Mouse (Mus musculus) brain, embryonic 14.5 days (tissue): ENCODE measurements around the gene Cacng1. TPM values are rescaled to one million over a fixed set of nuclear protein-coding genes. Genes with fewer than 3 reads are reported as not detected.

Experiments used
- DNase-seq: peaks from one replicate; pipeline ENCODE4 v3.0.0-alpha.2; 2011; ENCODE audit warnings: low read depth
- CTCF ChIP-seq: fragments of 200-500 bp; IDR thresholded peaks from 2 replicates; pipeline ENCODE4 v1.5.1; 2012; ENCODE audit warnings: inconsistent platforms, mild to moderate bottlenecking, moderate library complexity, borderline replicate concordance; ENCODE audit not compliant: insufficient read depth, insufficient read length; ENCODE audit errors: extremely low read depth
- POLR2A ChIP-seq: fragments of 200-500 bp; IDR thresholded peaks from 2 replicates; pipeline ENCODE4 v1.6.1; 2012; ENCODE audit warnings: mild to moderate bottlenecking, inconsistent platforms, borderline replicate concordance; ENCODE audit not compliant: poor library complexity, insufficient read depth, insufficient read length, severe bottlenecking; ENCODE audit errors: extremely low read depth
- polyA plus RNA-seq: library from polyadenylated mRNA; depleted of rRNA; stranded (reverse); fragments of >200 nt; gene quantifications from 2 replicates; pipeline ENCODE4 v1.2.3, GENCODE M21; 2012; rRNA removed

Gene Cacng1
- polyA plus RNA-seq = 1.4 and 1.8 TPM in 2 replicates

DNA sequence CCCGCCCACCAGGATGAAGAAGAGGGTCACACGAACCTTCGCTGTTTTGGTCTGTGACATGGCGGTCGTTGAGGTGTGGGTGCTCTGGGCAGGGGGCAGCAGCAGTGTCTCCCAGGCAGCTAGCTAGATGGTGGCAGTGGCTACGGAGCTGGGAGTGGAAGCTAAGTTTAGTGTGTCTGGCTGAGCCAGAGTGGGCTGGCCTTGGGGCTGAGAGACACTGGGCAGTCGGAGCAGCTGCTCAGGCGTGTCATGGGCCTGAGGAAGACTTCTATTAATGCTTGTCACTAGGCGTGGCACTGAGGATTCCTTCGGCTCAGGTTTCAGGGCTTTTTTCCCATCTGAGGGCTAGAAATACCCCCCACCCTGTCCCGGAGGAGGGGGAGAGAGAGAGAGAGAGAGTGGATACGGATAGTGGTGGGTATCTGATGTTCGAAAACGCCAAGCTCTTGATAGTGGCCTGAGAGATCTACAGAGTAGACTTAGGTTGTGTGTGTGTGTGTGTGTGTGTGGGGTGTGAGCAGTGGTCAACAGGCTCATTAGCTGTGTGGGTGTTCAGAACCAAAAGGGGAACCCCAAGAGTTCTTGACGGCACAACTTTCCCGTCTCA is at the start of gene Cacng1:
Gene Cacng1, minus strand, starts transcription at position 191 of the 607 bp plus-strand sequence.
- TF ChIP-seq POLR2A (no peak), CTCF (no peak)
- DNase-seq = no peak

DNA sequence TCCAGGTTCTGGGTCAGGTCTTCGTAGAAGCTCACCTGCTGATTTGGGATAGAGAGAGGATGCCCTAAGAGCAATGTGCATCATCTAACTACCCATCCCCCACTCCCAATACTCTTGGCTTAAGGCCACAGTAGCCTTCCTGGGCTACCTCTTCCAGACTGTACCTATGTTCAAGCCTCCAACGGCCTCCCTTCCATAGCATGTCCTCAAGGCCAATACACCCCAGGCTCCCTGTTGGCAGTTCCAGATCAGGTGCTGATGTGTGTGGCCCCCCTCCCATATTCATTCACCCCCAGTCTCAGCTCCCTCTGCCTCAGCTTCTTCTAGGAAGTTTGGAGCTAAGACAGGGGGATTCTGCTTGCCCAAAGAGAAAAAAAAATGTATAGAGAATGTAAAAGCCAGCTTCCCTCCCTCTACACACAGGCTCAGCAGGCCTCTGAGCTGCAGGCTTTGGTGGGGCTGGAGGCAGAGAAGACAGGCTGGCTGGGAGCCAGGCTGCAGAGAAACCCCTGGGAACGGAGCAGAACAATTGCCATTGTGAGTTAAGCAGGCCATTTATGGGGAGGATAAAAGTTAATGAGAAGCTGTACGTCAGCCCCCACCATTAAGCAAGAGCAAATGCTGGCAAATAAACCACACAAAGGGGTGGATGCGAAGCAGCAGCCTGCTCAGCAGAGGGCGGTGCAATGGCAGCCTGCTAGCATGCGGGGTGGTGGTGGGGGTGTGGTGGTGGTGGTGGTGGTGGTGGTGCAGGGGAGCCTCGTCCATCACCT is 46.6 kb upstream of the Cacng1 start:
- TF ChIP-seq POLR2A (no peak), CTCF (peak; percentile 53; the same call in 1 of the 2 replicates)
- peak; percentile 97 for DNase-seq

DNA sequence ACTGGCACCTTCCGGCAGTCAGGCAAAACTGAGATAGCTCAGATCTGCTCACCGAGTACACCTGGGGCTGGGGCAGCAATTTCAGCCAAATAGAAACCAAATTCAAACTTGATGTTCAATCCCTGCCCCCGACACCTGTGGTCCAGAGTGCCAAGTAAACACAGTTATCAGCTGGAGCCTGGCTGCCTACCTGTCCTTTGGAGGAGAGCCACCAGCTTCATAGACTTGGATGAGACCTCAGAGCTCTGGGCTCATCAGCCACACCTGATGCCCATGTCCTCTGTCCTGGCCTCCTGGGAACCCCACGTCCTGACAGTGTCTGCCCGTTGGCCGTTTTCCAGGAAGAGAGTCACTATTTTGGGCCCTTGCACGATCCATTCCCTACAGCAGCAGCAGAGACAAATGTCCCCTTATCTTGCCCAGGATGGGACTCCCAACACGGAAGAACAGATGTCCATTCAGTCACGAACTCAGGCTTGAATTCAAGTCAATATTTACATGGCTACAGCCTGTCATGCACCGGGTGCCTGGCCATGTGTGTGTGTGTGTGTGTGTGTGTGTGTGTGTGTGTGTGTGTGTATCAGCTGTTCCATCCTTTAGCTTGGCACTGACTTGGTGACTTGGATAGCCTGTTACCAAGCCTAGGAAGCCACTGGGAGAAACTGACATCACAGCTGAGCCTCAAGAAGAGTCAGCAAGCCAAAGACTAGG is 45.6 kb upstream of the Cacng1 start:
- DNase-seq = no peak
- TF ChIP-seq POLR2A = no peak
- TF ChIP-seq CTCF = no peak

DNA sequence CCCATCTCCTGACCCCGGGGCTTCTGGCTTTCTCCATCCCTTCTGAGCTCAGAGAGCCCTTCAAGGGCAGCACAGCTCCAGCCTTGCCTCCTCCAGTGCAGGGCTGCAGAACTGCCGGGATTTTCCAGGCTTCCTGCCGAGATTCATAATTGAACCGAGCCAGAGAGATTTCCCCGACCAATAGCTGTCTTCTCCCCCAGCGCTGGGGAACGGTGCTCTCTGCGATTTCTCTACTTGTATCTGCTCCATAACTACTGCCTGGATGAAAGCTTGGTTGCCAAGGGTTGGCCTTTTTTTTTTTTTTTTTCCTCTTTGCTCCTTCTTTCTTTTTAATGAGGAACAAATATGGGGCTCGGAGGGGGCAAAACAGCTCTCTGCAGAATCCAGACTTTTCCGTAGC is 43.7 kb upstream of the Cacng1 start:
- peak; percentile 81 for DNase-seq
- no peak for TF ChIP-seq CTCF
- no peak for TF ChIP-seq POLR2A

DNA sequence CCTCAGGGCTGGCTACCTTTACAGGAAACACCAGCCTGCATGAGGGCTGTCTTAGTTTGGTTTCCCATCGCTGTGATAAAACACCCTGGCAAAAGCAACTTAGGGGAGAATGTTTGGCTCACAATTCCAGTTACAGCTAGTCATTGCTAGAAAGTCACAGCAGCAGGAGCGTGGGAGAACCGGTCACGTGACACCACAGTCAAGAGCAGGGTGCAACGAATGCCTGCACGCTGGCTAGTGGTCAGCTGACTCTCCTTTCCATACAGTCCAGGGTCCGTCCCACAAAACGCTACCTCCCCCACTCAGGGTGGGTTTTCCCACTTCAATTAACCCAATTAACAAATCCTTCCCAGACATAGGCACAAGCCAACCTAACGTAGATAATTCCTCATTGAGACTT is 43.2 kb upstream of the Cacng1 start:
- TF ChIP-seq POLR2A (no peak), CTCF (no peak)
- DNase-seq = peak; percentile 62

DNA sequence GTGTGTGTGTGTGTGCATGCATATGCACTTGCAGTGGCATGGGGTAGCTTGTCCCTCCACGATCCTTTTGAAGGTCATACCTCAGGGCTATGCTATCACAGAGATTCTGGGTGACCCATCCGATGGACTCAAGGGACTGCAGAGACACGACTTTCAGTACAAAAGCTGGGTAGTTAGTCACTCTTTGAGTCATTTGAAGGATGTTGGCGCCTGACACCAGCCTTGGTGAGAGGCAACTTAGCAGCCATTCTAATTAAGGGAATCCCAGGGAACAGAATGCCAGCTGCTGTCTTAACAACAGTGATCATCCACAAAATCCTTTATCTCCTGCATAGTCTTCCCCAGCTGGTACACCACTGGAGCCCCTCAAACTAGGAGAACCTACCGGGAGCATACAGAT is 32.8 kb upstream of the Cacng1 start:
- TF ChIP-seq CTCF (no peak), POLR2A (no peak)
- no peak for DNase-seq

DNA sequence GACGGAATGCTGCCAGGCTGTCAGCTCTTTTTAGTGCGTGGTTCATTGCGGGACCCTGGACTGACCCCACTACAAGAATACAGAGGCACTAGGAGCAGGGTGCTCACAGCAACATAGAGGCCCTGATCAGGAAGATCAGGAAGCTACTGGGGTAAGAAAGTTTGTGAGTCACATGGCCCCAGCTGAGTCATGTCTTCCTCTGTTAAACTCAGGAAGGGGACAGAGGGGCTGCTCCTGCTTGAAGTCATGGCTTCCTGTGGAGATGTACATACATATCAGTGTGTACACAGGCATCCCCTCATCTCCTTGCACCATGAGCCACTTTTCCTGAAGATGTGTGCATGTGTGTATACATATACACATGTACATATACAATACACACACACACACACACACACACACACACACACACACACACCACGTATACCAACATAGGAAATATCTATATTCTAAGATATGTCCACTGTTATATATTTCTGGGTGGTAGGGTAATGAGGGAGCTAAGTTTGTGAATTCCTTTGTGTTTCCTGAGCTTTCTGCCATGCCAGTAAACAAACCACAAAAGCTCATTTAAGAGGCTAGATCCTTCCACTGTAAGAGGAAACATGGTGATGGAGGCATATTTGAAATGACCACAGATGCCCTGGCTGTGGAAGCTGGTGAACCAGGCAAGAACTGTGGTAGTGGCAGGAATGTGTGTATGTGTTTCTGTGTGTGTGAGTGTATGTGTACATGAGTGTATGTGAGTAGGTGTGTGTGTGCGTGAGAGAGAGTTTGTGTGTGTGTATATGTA is 32.1 kb upstream of the Cacng1 start:
- TF ChIP-seq POLR2A = no peak
- TF ChIP-seq CTCF = no peak
- DNase-seq = no peak

DNA sequence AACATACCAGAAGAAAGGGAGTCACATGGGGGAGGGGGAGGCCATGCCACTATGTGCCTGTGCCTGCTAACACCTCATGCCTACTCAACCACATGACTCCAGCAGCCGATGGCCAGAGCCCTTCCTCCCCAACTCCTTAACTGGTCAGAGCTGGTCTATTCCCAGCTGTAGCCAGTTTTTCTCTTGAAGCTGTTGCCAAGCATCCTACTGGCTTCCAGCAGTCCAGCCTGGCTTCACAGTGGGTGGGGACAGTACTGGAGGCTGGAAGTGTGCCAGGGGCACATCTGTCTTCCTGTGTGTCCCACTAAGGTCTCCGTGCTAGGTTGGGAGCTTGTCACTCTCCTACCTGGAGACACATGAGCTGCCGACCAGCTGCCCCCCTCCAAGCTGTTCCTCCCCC is 26.8 kb upstream of the Cacng1 start:
- peak; percentile 58 for DNase-seq
- no peak for TF ChIP-seq POLR2A
- no peak for TF ChIP-seq CTCF

DNA sequence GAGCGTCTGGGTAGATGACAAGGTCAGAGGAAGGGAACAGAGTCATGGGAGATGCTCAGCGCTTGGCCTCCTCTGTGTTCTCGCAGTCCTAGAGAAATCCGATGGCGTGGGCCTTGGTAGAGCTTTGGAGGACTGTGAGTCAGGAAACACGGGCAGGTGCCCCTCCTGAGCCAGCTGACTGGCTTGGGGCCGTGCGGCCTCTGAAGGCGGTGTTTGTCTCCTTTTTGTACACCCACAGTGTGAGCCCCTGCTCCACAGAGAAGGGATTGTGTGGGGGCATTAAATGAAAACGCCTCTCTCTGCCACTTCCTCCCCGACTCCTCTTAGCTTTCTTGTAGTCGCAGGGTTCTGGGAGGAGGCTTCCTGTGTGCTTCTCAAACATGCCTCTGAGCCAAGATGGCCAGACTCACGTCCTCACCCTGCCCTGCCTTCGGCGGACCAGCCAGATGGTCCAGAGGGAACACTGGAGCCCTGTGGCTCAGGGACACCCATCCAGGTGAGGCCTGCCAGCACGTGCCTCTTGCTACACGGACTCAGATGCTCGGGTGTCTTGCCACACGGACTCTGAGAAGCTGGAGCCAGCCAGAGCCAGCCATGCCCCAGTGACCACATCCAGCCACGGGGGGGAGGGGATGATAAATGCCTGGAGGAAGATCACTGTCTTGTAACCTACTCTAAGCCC is 22.2 kb upstream of the Cacng1 start:
- TF ChIP-seq CTCF (no peak), POLR2A (no peak)
- no peak for DNase-seq

DNA sequence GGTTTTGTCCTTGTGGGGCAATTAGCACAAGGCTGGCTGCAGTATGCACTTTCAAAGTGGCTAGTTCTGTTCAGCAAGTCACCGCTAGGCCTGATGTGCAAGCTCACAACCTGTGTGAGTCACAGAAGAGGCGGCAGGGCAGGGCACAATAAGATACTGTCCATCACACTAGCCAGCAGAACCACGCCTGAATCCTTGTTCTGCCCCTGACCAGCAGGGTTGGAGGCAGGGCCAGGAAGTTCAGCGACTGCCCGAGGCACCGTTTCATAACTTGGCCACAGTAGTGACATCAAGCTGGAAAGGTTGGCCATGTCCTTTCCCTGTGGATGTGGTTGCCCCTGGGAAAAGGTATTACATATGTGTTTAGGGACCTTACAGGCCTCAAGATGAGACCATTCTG is 21.6 kb upstream of the Cacng1 start:
- TF ChIP-seq POLR2A (no peak), CTCF (no peak)
- no peak for DNase-seq
